Mouse (Mus musculus): ENCODE measurements around the gene Dcakd.

DNA sequence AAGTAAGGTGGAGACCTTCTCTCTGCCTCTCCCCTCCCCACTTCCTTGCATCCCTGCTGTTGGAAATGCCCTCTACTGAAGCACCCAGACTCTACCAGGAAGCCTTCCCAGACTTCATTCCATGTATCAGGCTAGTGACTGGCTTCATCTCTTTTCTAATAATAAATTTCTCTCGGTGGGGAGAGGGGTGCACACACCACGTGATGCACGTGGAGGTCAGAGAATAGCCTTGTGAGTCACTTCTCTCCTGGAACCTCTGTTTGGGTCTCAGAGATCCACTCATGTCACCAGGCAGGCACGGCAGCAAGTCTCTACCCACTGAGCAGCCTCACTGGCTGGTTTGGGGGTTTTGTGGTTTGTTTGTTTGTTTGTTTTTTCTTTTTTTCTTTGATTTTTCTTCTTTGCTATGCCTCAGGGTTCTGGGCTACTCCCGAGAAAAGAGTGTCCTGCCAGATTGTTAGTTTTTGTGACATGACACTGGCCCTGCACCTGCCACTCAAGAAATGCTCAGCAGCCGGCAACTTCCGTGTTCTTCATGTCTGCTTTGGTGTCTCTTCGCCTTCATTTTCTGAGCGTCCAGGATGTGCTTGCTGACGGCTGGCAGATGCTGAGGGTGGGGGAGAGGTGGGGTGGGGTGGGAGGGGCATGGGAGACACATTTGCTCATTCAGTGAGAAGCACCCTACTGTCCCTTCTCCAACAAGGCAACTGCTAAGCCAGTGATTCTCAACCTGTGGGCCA, 46.8 kb downstream of the Dcakd start:
- TF ChIP-seq POLR2A (IDR thresholded peaks at IDR 0.05; ENCODE audit: insufficient read depth, low read depth, low read length) = no peak
- no peak for TF ChIP-seq CTCF (IDR thresholded peaks at IDR 0.05; ENCODE audit: insufficient read depth, low read depth, low read length)

Data from olfactory bulb, adult 2 months (tissue).